Mouse (Mus musculus) bone marrow, adult 2 months (tissue): Measurements from ENCODE around the gene Galnt3.

Experiments
- CTCF ChIP-seq: fragments of 200-500 bp; IDR thresholded peaks from 2 replicates; pipeline ENCODE4 v1.5.1; 2011; ENCODE audit warnings: low read length, control low read depth; ENCODE audit not compliant: control insufficient read depth, insufficient read depth
- POLR2A ChIP-seq: fragments of 200-500 bp; IDR thresholded peaks from 2 replicates; pipeline ENCODE4 v1.6.1; 2011; ENCODE audit warnings: low read depth, mild to moderate bottlenecking, control low read depth, low read length, borderline replicate concordance; ENCODE audit not compliant: control insufficient read depth

GRCm38 (mm10) chr2:66146473-66146872, 21.7 kb upstream of the Galnt3 start:
- TF ChIP-seq POLR2A (no peak), CTCF (no peak)
